Mouse (Mus musculus) 3134 (cell line): ENCODE data around the gene Zranb3.
"Not testable (repeated sequence)": the region's sequence is repeated elsewhere in the genome, so short reads cannot be mapped to it uniquely, and the experiment has no call there.

Experiments used
- DNase-seq: peaks from one replicate; pipeline ENCODE4 v3.0.0-alpha.2; 2011; ENCODE audit warnings: low spot score; ENCODE audit not compliant: insufficient read length; ENCODE audit errors: extremely low read depth

The Zranb3 gene

GRCm38 (mm10) chr1:128061401-128061800 is 41.4 kb downstream of the Zranb3 start:
- DNase-seq = no peak

GRCm38 (mm10) chr1:128060655-128061344 is 42.0 kb downstream of the Zranb3 start:
- no peak for DNase-seq

- DNase-seq = no peak
Observed at GRCm38 (mm10) chr1:128058625-128059024, 44.2 kb downstream of the Zranb3 start.

- DNase-seq = no peak
Observed at GRCm38 (mm10) chr1:128057269-128057668, 45.6 kb downstream of the Zranb3 start.

GRCm38 (mm10) chr1:128046920-128047319 is 55.9 kb downstream of the Zranb3 start:
- no peak for DNase-seq

- DNase-seq = no peak
Observed at GRCm38 (mm10) chr1:128046455-128046854, 56.4 kb downstream of the Zranb3 start.

GRCm38 (mm10) chr1:128044181-128044580 is 58.7 kb downstream of the Zranb3 start:
- DNase-seq = no peak

GRCm38 (mm10) chr1:128036296-128036695 is 66.6 kb downstream of the Zranb3 start:
- DNase-seq = no peak

- no peak for DNase-seq
Observed at GRCm38 (mm10) chr1:128032123-128032522, 70.7 kb downstream of the Zranb3 start.

GRCm38 (mm10) chr1:128031524-128031923 is 71.3 kb downstream of the Zranb3 start:
- DNase-seq = no peak

- DNase-seq = no peak
Observed at GRCm38 (mm10) chr1:128024363-128025114, 78.3 kb downstream of the Zranb3 start.

- no peak for DNase-seq
Observed at GRCm38 (mm10) chr1:128020001-128020770, 82.7 kb downstream of the Zranb3 start.

GRCm38 (mm10) chr1:128016035-128016492 is 86.8 kb downstream of the Zranb3 start:
- DNase-seq = no peak

- no peak for DNase-seq
Observed at GRCm38 (mm10) chr1:128013698-128014386, 89.0 kb downstream of the Zranb3 start.

- no peak for DNase-seq
Observed at GRCm38 (mm10) chr1:128009751-128010150, 93.1 kb downstream of the Zranb3 start.

GRCm38 (mm10) chr1:128006042-128006600 is 96.7 kb downstream of the Zranb3 start:
- not testable (repeated sequence) for DNase-seq

- no peak for DNase-seq
Observed at GRCm38 (mm10) chr1:128004371-128004720, 98.5 kb downstream of the Zranb3 start.

- no peak for DNase-seq
Observed at GRCm38 (mm10) chr1:128003712-128004370, 99.0 kb downstream of the Zranb3 start.

- no peak for DNase-seq
Observed at GRCm38 (mm10) chr1:128002159-128002558, 100.7 kb downstream of the Zranb3 start.

GRCm38 (mm10) chr1:128000931-128001330 is 101.9 kb downstream of the Zranb3 start:
- DNase-seq = not testable (repeated sequence)
